Mouse (Mus musculus) limb, embryonic 11.5 days (tissue): ENCODE measurements at regions not wholly inside any gene's neighbourhood (a gene's known extent, or its start where the extent isn't known, plus 50 kb on each side); places are given as distances from the start of the nearest gene placed in this dataset.
A peak's percentile ranks its signal among the peaks of the same experiment; 100 is the strongest.

ENCODE experiments used
- ATAC-seq: fragments of 200-750 bp; cut with Nextera tagmentation; 2 replicates; pipeline ENCODE4 v1.8.0; 2017; ENCODE audit warnings: low read depth; ENCODE audit not compliant: insufficient number of reproducible peaks, low FRiP score, low TSS enrichment
- DNase-seq: peaks from one replicate; pipeline ENCODE4 v3.0.0-alpha.2; 2015; ENCODE audit warnings: low spot score
- H3K27ac ChIP-seq: fragments of 300-500 bp; sonication (generic); replicated peaks from 2 replicates; pipeline ENCODE4 v1.5.1; 2014; ENCODE audit warnings: low read depth, mild to moderate bottlenecking, low read length
- H3K27me3 ChIP-seq: fragments of 300-500 bp; sonication (generic); 2 replicates; pipeline ENCODE4 v1.6.1; 2014; ENCODE audit warnings: mild to moderate bottlenecking, low read length, mixed read lengths; ENCODE audit not compliant: control insufficient read depth, insufficient read depth
- H3K36me3 ChIP-seq: fragments of 300-500 bp; sonication (generic); 2 replicates; pipeline ENCODE4 v1.6.1; 2014; ENCODE audit warnings: mild to moderate bottlenecking, low read length, moderate library complexity, mixed read lengths; ENCODE audit not compliant: control insufficient read depth, insufficient read depth
- H3K4me1 ChIP-seq: fragments of 300-500 bp; sonication (generic); 2 replicates; pipeline ENCODE4 v1.6.1; 2014; ENCODE audit warnings: low read length, mixed read lengths; ENCODE audit not compliant: control insufficient read depth, insufficient read depth
- H3K4me2 ChIP-seq: fragments of 300-500 bp; sonication (generic); 2 replicates; pipeline ENCODE4 v1.6.1; 2014; ENCODE audit warnings: low read depth, mild to moderate bottlenecking, moderate library complexity; ENCODE audit not compliant: severe bottlenecking
- H3K4me3 ChIP-seq: fragments of 300-500 bp; sonication (generic); 2 replicates; pipeline ENCODE4 v1.5.1; 2014; ENCODE audit warnings: low read depth, low read length
- H3K9ac ChIP-seq: fragments of 300-500 bp; sonication (generic); 2 replicates; pipeline ENCODE4 v1.6.1; 2014; ENCODE audit warnings: mild to moderate bottlenecking, low read length
- H3K9me3 ChIP-seq: fragments of 300-500 bp; sonication (generic); 2 replicates; pipeline ENCODE4 v1.6.1; 2016; ENCODE audit warnings: low read length; ENCODE audit not compliant: control insufficient read depth
- WGBS: fragments of 180-500 bp; shearing (Covaris S2); extraction: QIAGEN DNeasy Blood & Tissue Kit; methylation state at CpG from one replicate; pipeline ENCODE4 v1.1.7; 2014; 5-methylcytosine and 5-hydroxymethylcytosine counted together

DNA sequence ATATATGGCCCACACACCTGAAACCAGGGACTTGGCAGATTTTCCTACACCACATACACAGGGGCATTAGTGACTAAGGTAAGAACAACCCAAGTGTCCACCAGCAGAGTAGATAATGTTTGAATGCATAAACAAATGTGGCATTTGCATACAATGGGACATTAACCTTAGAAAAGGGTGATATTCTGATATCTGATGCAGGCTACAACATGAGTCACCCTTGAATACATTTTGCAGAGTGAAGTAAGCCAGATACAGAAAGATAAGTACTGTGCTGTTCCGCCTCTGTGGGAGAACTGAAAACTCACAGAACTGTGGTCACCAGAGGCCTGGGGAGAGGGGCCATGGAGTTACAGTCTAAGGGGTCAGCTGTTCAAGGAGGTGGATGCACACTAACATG lies 201.9 kb downstream of the Enc1 start:
- Histone ChIP-seq H3K36me3 (no peaks in the 10 kb centered on the region), H3K4me3 (no peak overlapping the region), H3K9ac (no peak overlapping the region; the same call in 1 of the 2 replicates), H3K4me1 (peaks cover 18% of the 10 kb centered on the region), H3K27me3 (no peaks in the 10 kb centered on the region), H3K4me2 (no peak overlapping the region), H3K9me3 (no peaks in the 10 kb centered on the region), H3K27ac (no peak overlapping the region)
- 90% methylated on average over 1 of the region's 1 CpGs for WGBS
- ATAC-seq (no peak), DNase-seq (no peak)

DNA sequence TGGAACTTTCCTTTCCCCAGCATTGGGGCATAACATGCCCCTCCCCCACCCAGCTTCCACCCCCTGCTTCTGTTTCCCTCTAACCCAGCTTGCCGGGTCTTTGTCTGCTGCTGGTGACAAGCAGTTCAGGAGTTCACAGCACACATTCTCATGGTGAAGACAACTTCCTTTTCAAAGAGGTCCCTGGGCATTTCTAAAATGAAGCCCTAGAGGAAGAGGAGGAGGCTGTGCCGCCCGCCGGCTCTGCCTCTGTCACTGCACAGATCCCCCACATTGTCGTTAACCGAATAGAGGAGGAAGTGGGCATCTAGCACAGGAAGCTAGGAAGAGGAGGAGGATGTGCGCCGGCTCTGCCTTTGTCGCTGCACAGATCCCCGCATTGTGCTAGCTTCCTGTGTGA lies 201.4 kb downstream of the Enc1 start:
- no peak overlapping the region for H3K4me3 ChIP-seq
- no peak for ATAC-seq
- no peak overlapping the region for H3K4me2 ChIP-seq
- no peaks in the 10 kb centered on the region for H3K9me3 ChIP-seq
- H3K27me3 ChIP-seq, result no peaks in the 10 kb centered on the region
- peak; percentile 41 for DNase-seq
- peaks cover 18% of the 10 kb centered on the region for H3K4me1 ChIP-seq
- H3K27ac ChIP-seq, result no peak overlapping the region
- WGBS, result 36% methylated on average over 10 of the region's 10 CpGs
- peak overlapping the region; percentile 40 for H3K9ac ChIP-seq
- H3K36me3 ChIP-seq, result no peaks in the 10 kb centered on the region

DNA sequence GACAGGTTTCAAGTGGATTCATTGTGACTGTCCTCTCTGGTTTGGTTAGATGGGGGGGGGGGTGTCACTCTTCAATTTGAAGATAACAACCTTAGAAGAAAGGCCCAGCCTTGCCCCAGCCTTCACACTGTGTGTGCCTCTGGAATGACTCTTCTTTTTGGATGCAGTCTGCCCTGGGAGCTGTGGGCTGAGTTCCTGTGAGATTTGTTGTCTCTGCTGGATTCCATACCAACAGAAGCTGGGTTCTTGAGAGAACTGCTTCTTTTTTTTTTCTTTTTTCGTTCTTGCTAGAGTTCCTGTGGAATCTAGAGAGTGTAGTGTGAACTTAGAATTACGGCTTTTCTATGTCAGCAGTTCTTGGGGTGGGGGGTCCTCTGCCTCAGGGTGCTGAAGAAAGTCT lies 200.9 kb downstream of the Enc1 start:
- no peak overlapping the region for H3K4me2 ChIP-seq
- no peaks in the 10 kb centered on the region for H3K9me3 ChIP-seq
- peaks cover 18% of the 10 kb centered on the region for H3K4me1 ChIP-seq
- no peak overlapping the region for H3K9ac ChIP-seq
- ATAC-seq (no peak), DNase-seq (no peak)
- H3K36me3 ChIP-seq, result no peaks in the 10 kb centered on the region
- no peak overlapping the region for H3K4me3 ChIP-seq
- H3K27me3 ChIP-seq, result no peaks in the 10 kb centered on the region
- H3K27ac ChIP-seq, result no peak overlapping the region
- 51% methylated on average over 2 of the region's 2 CpGs for WGBS

DNA sequence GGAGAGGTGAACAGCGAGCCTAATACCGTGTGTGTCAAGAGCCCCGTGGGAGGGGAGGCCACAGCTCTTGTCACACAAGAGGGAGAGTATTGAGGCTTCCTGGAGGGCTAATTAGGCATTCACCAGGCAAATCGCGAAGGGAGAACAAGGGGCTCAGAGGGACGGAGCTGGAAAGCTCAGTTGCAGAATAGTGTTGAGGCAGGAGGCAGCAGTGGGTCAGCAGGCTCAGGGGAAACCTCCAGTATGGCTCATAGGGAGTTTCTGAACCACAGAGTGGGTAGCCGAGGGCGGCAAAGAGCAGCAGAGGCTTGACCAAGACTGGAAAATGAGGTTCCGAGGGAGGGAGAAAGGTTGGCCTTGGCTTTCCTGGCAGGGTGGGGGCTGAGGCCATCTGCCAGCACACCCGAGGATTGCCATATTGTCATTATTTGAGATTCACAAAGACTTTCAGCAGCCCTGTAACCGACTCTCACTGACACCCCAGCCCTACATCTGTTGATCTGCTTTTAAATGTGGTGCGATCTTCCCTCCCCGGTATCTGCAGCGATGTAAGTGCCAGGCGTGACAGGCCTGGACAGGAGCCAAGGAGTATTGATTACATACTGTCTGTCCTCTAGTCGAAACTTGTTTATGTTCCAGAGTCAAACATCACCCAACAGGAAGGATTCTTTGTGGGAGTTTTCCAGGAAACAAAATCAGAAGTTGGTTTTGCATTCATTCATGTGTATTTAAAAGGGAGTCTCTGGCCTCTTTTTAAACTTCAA lies 198.5 kb downstream of the Enc1 start:
- Histone ChIP-seq H3K4me3 (no peak overlapping the region), H3K9ac (no peak overlapping the region), H3K4me1 (peaks cover 32% of the 10 kb centered on the region), H3K4me2 (peak overlapping the region; percentile 15; the same call in 1 of the 2 replicates), H3K36me3 (no peaks in the 10 kb centered on the region), H3K27me3 (no peaks in the 10 kb centered on the region), H3K27ac (no peak overlapping the region), H3K9me3 (no peaks in the 10 kb centered on the region)
- ATAC-seq (no peak), DNase-seq (no peak)
- 22% methylated on average over 16 of the region's 16 CpGs for WGBS

DNA sequence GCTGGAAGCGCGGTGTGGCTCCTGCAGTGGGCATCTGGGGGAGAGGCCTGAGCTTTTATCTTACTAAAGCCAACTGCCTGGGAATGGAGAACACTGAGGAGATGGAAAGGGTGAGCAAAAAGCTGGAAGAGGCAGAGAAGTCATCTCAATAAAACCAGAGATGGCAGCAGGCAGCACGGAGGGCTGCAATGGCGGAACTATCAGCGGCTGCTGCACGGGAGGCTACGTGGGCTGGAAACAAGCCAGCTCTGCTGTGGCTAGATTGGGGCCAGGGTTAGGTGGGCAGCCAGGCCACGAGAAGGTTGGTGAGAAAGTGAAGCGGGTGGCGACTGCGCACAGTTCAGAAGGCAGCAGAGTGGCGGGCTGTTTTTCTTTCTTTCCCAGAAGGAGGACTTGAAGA lies 197.8 kb downstream of the Enc1 start:
- H3K36me3 ChIP-seq, result no peaks in the 10 kb centered on the region
- no peak overlapping the region for H3K4me3 ChIP-seq
- no peaks in the 10 kb centered on the region for H3K27me3 ChIP-seq
- no peak for ATAC-seq
- no peak overlapping the region for H3K27ac ChIP-seq
- no peak overlapping the region for H3K9ac ChIP-seq
- no peak for DNase-seq
- no peak overlapping the region for H3K4me2 ChIP-seq
- 48% methylated on average over 12 of the region's 12 CpGs for WGBS
- H3K4me1 ChIP-seq, result peaks cover 32% of the 10 kb centered on the region
- no peaks in the 10 kb centered on the region for H3K9me3 ChIP-seq

DNA sequence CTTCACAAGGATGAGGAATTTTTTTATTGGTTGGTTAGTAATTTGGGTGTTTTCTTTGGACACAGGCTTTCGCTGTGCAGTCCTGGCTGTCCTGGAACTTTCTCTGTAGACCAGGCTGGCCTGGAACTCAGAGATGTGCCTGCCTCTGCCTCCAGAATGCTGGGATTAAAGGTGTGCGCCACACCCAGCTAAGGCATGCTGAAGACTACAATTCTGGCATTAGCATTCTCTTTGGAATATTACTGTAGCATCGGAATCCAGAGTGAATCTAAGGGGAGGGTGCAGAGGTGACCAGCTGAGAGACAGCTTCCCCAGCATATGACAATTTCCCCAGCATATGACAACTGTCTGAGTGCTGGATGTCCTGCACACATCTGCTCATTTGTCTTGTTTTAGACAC lies 197.4 kb downstream of the Enc1 start:
- H3K27ac ChIP-seq, result no peak overlapping the region
- ATAC-seq (no peak), DNase-seq (no peak)
- H3K36me3 ChIP-seq, result no peaks in the 10 kb centered on the region
- H3K4me1 ChIP-seq, result peaks cover 32% of the 10 kb centered on the region
- 94% methylated on average over 3 of the region's 3 CpGs for WGBS
- H3K9me3 ChIP-seq, result no peaks in the 10 kb centered on the region
- no peak overlapping the region for H3K4me3 ChIP-seq
- no peaks in the 10 kb centered on the region for H3K27me3 ChIP-seq
- no peak overlapping the region for H3K9ac ChIP-seq
- H3K4me2 ChIP-seq, result no peak overlapping the region

DNA sequence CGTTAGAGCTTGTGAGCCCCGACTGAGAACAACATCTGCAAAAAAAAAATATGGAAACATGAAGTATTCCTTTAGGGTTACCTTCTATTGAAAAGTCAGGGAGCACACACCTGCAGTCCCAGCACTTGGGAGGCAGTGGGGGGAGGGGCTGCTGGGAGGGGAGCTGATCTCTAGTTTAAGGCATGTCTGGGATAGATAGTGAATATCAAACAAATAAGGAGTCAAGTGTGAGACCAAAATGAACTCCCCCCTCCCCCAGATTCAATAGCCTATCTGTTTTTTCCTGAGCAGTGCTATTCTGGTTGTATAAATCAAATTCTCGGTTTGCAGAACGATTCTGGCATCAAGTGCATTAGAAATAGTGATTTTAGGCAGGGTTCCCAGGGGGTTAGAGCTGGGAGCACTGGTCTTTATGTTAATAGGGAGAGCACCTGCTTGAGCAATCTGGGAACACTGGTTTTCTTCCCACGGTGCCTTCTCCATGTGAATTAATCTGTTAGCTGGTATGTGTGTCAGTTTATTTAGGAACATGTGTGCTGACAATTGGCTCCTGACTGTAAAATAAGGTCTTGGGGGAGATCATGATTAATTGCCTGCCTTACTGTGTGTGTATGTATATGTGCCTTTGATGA lies 195.9 kb downstream of the Enc1 start:
- no peak overlapping the region for H3K4me2 ChIP-seq
- WGBS, result 29% methylated on average over 5 of the region's 5 CpGs
- H3K27me3 ChIP-seq, result no peaks in the 10 kb centered on the region
- H3K27ac ChIP-seq, result no peak overlapping the region
- no peak overlapping the region for H3K4me3 ChIP-seq
- H3K9me3 ChIP-seq, result no peaks in the 10 kb centered on the region
- peaks cover 23% of the 10 kb centered on the region for H3K4me1 ChIP-seq
- no peak overlapping the region for H3K9ac ChIP-seq
- no peaks in the 10 kb centered on the region for H3K36me3 ChIP-seq
- ATAC-seq (no peak), DNase-seq (no peak)

DNA sequence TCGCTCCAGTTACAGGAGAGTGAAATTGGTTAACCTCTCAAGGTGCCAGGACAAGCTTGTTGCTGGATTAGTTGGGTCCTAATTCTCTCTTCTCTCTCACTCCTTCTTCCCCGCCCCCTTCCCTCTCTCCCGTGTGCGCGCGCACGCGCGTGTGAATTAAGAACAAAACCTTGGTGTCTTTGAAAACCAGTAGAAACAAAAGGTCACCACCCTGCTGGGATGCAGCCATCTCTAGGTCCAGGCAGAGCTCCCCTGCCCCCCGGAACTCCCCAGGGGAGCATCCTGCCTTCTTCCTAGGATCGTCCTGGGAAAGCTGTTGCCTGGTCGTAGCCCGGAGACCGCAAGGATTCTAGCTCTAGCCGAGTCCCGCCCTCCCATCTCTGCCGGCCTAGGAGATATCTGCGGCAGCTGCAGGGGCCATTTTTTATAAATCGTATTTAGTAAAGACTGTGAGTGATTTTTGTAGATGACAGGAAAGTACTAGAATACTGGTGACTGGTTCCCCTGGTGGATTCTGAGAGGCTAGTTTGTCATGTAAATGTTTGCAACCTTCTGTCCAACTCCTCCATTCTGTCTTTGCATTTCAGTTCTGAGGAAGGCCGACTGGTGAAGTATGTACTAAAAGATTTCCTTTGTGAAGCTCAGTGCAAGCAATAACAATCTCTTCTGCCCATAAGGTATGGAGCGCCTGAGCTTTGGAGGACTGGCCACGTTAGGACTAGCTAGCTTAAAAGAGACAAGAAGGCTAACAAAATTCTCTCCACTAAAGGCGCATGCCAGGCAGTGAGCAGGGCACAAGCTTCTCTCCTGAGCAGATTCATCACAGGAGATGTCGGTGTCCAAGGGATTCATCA lies 195.2 kb downstream of the Enc1 start:
- Histone ChIP-seq H3K27ac (no peak overlapping the region), H3K9me3 (no peaks in the 10 kb centered on the region), H3K4me2 (peak overlapping the region; percentile 61), H3K36me3 (no peaks in the 10 kb centered on the region), H3K4me1 (peaks cover 22% of the 10 kb centered on the region), H3K27me3 (no peaks in the 10 kb centered on the region), H3K4me3 (peak overlapping the region; percentile 27), H3K9ac (peak overlapping the region; percentile 58)
- 5% methylated on average over 24 of the region's 24 CpGs for WGBS
- peak; percentile 41; the same call in 1 of the 2 replicates for ATAC-seq
- peak; percentile 72 for DNase-seq
